In the genomic region with DNA sequence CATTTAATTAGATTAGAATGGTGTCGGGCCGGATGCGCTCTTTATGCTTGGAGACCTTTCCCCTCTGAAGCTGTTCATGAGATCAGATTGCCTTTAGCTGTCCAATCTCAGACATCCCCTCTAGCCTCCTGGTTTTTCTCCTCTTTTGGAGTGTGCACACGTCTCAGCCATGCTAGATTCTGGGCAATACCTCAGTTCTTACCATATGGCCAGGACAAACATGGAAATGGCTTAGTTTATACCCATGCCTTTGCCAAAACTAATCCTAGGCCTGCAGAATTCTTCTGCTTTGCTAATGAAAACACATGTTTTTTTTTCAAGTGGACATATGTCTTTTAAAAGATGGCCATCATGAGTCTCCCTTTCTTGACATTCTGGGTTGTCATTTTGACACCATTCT, we compare ENCODE assay signal across 18 mouse cellular contexts. TPM values are rescaled to one million over a fixed set of nuclear protein-coding genes. Genes with fewer than 3 reads are reported as not detected.
DNase-seq lines count a peak whose midpoint lies in the region; ATAC-seq and TF ChIP-seq lines count a peak whose summit lies in the region.
"Had no signal": no experiment of that assay in that cellular context is flagged by ENCODE, and none has a peak within 500 bp of the region (broad histone marks: within the 10 kb centered on the region; RNA-seq: fewer than 3 reads in every experiment).

No protein-coding gene starts in this region.

- no peak overlapping the region for H3K27ac ChIP-seq in kidney, embryonic 14.5 days (ENCODE audit: low read depth, low read length)
- H3K27ac ChIP-seq: embryonic facial prominence, embryonic 13.5 days; forebrain, embryonic 13.5 days; heart, embryonic 13.5 days; hindbrain, embryonic 15.5 days had no signal

- no peak overlapping the region for H3K4me3 ChIP-seq in kidney, embryonic 14.5 days (ENCODE audit: low read length)
- H3K4me3 ChIP-seq: embryonic facial prominence, embryonic 13.5 days; forebrain, embryonic 13.5 days; heart, embryonic 13.5 days; hindbrain, embryonic 15.5 days had no signal

- no peak for TF ChIP-seq POLR2A in brain, embryonic 14.5 days (IDR thresholded peaks at IDR 0.05; ENCODE audit: borderline replicate concordance, extremely low read depth, insufficient read depth, insufficient read length, poor library complexity, severe bottlenecking)

- H3K4me2 ChIP-seq in kidney, embryonic 14.5 days (replicated peaks; ENCODE audit: low read depth, low read length), result no peak overlapping the region
- H3K4me2 ChIP-seq: embryonic facial prominence, embryonic 13.5 days; forebrain, embryonic 13.5 days; heart, embryonic 13.5 days; hindbrain, embryonic 15.5 days had no signal

- no peaks in the 10 kb centered on the region for H3K36me3 ChIP-seq in kidney, embryonic 14.5 days (ENCODE audit: control insufficient read depth, insufficient read depth, low read length)
- H3K36me3 ChIP-seq: embryonic facial prominence, embryonic 13.5 days; heart, embryonic 13.5 days; hindbrain, embryonic 15.5 days had no signal

- peaks cover 6% of the 10 kb centered on the region; the same call in 1 of the 2 replicates for H3K4me1 ChIP-seq in kidney, embryonic 14.5 days (ENCODE audit: control insufficient read depth, insufficient read depth, low read length)

- no peak overlapping the region for H3K9ac ChIP-seq in kidney, embryonic 14.5 days (ENCODE audit: low read depth, low read length)
- H3K9ac ChIP-seq: embryonic facial prominence, embryonic 13.5 days; forebrain, embryonic 13.5 days; forebrain, postnatal 0 days; heart, embryonic 13.5 days; hindbrain, embryonic 15.5 days had no signal

- TF ChIP-seq CTCF in brain, embryonic 14.5 days (IDR thresholded peaks at IDR 0.05; ENCODE audit: borderline replicate concordance, extremely low read depth, insufficient read depth, insufficient read length), result no peak

- 31% methylated on average over 4 of the region's 4 CpGs for WGBS in kidney, embryonic 14.5 days

- peak; percentile 40 for DNase-seq in embryo, embryonic 10 days (ENCODE audit: low spot score)
- no peak for DNase-seq in embryo, embryonic 9.5 days (ENCODE audit: extremely low spot score)
- peak; percentile 41 for DNase-seq in kidney, postnatal 10 days
- peak; percentile 27 for DNase-seq in brain, embryonic 14.5 days (ENCODE audit: low read depth)
- peak; percentile 33 for DNase-seq in embryo, embryonic 11 days
- DNase-seq: cerebellum, adult 11-12 months; cerebellum, postnatal 14 days; forebrain, postnatal 0 days; gastrocnemius, postnatal 36 days; heart, adult 11 months; heart, postnatal 36 days had no signal

- no peaks in the 10 kb centered on the region for H3K27me3 ChIP-seq in kidney, embryonic 14.5 days (ENCODE audit: control insufficient read depth, insufficient read depth, low read length)
- H3K27me3 ChIP-seq: embryonic facial prominence, embryonic 13.5 days; hindbrain, embryonic 15.5 days had no signal

- H3K9me3 ChIP-seq in kidney, embryonic 14.5 days (ENCODE audit: control insufficient read depth, low read length), result no peaks in the 10 kb centered on the region
- H3K9me3 ChIP-seq: embryonic facial prominence, embryonic 13.5 days; forebrain, embryonic 13.5 days; heart, embryonic 13.5 days; hindbrain, embryonic 15.5 days had no signal

- no peak for ATAC-seq in kidney, embryonic 14.5 days (ENCODE audit: low FRiP score, low TSS enrichment)
- no peak for ATAC-seq in erythroblast, adult 5-6 weeks (replicated peaks; ENCODE audit: low FRiP score, poor library complexity, severe bottlenecking)
- ATAC-seq: forebrain, embryonic 13.5 days; forebrain, postnatal 0 days; intestine, embryonic 16.5 days had no signal

RNA-seq across cellular contexts. Expression of a gene that starts 46.3 kb away (rescaled TPM):
- polyA plus RNA-seq in kidney, embryonic 14.5 days (2014; fragmentation: Nextera tagmentation; extraction: Ambion mirVana), result 6.4 and 7.1 TPM in 2 replicates
- polyA plus RNA-seq in brain, embryonic 14.5 days (2012; rRNA removed), result 5.5 and 11.7 TPM in 2 replicates
- not detected in 2 replicates for total RNA-seq in erythroblast, adult 5-6 weeks (2015; ENCODE audit: low replicate concordance)
- total RNA-seq in erythroblast, adult 5-6 weeks (2017; ENCODE audit: low replicate concordance), result 0.17 and 0.42 TPM in 2 replicates
